Mouse (Mus musculus) CH12.LX (cell line): Measurements from ENCODE around the gene Grk5.

Experiments
- CTCF ChIP-seq, 2 experiments: IDR thresholded peaks in 1 of 2; conservative IDR thresholded peaks in 1 of 2; 2 replicates each; pipeline ENCODE4 v1.5.1; 2011 to 2012; ENCODE audit warnings: low read depth in 2 of 2, low read length in 2 of 2, improper control_type of control experiment in 1 of 2, inconsistent platforms in 1 of 2, mild to moderate bottlenecking in 1 of 2, moderate library complexity in 1 of 2
- EP300 ChIP-seq: IDR thresholded peaks from 2 replicates; pipeline ENCODE4 v1.6.1; 2011; ENCODE audit warnings: low read length, improper control_type of control experiment
- MAX ChIP-seq: IDR thresholded peaks from 2 replicates; pipeline ENCODE4 v1.6.1; 2011; ENCODE audit warnings: low read length, improper control_type of control experiment
- MAZ ChIP-seq: IDR thresholded peaks from 2 replicates; pipeline ENCODE4 v1.6.1; 2012; ENCODE audit warnings: low read depth, mild to moderate bottlenecking, inconsistent platforms, low read length, improper control_type of control experiment, moderate library complexity
- MYC ChIP-seq: IDR thresholded peaks from 2 replicates; pipeline ENCODE4 v1.6.1; 2011; ENCODE audit warnings: low read depth, mild to moderate bottlenecking, improper control_type of control experiment, low read length
- POLR2A ChIP-seq: IDR thresholded peaks from 2 replicates; pipeline ENCODE4 v1.6.1; 2011; ENCODE audit warnings: low read depth, mild to moderate bottlenecking, improper control_type of control experiment, low read length
- POLR2AphosphoS2 ChIP-seq: IDR thresholded peaks from 2 replicates; pipeline ENCODE4 v1.6.1; 2011; ENCODE audit warnings: low read depth, low read length, improper control_type of control experiment
- RCOR1 ChIP-seq: conservative IDR thresholded peaks from 2 replicates; pipeline ENCODE4 v1.6.1; 2012; ENCODE audit warnings: low read depth, mild to moderate bottlenecking, inconsistent platforms, low read length, improper control_type of control experiment
- SMC3 ChIP-seq: IDR thresholded peaks from 2 replicates; pipeline ENCODE4 v1.6.1; 2011; ENCODE audit warnings: low read depth, low read length, improper control_type of control experiment
- ZC3H11A ChIP-seq: IDR thresholded peaks from 2 replicates; pipeline ENCODE4 v1.6.1; 2012; ENCODE audit warnings: low read depth, mild to moderate bottlenecking, inconsistent platforms, low read length, improper control_type of control experiment
- ZKSCAN1 ChIP-seq: IDR thresholded peaks from 2 replicates; pipeline ENCODE4 v1.6.1; 2012; ENCODE audit warnings: low read depth, inconsistent platforms, low read length, improper control_type of control experiment, borderline replicate concordance
- ZMIZ1 ChIP-seq: IDR thresholded peaks from 2 replicates; pipeline ENCODE4 v1.6.1; 2012; ENCODE audit warnings: low read depth, mild to moderate bottlenecking, inconsistent platforms, low read length, improper control_type of control experiment
- ZNF384 ChIP-seq: IDR thresholded peaks from 2 replicates; pipeline ENCODE4 v1.6.1; 2012; ENCODE audit warnings: low read depth, low read length, improper control_type of control experiment, inconsistent platforms

GRCm38 (mm10) chr19:61083006-61083405 lies 193.5 kb downstream of the Grk5 start:
- TF ChIP-seq ZC3H11A (no peak), ZKSCAN1 (no peak), EP300 (no peak), CTCF (conservative IDR thresholded peaks at IDR 0.05 in 1 of 2, IDR thresholded peaks at IDR 0.05 in 1 of 2; ENCODE audit: low read depth in 2 of 2, low read length in 2 of 2) (no peak), MYC (no peak), ZMIZ1 (no peak), RCOR1 (no peak), POLR2A (no peak), MAX (no peak), ZNF384 (no peak), MAZ (no peak), POLR2AphosphoS2 (no peak), SMC3 (no peak)
